In the genomic region with DNA sequence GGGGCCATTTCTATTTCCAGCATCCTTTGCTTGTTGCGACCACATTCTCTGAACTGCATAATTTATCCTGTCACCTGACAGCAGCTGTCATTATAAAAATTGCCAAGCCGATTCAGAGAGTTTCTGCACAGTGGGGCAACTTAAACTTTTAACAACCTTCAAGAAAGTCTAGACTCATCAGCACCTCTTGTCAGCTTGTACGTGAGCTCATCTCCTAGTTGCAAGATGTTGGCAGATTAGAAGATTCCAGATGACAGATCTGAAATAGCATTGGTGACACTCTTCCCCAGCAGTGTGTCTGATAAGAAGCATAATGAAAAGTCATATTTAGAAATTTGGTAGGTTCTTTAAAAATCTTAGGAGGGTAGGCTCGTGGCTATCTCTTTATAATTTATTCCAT, we compare ENCODE assay signal across 16 mouse cellular contexts.
"Had no signal": no experiment of that assay in that cellular context is flagged by ENCODE, and none has a peak within 500 bp of the region (broad histone marks: within the 10 kb centered on the region; RNA-seq: fewer than 3 reads in every experiment).

No protein-coding gene starts in this region.

- H3K4me3 ChIP-seq: liver, embryonic 15.5 days; lung, embryonic 15.5 days; megakaryocyte, embryonic 14.5 days; midbrain, embryonic 13.5 days; neural tube, embryonic 12.5 days had no signal

- DNase-seq: liver, postnatal 0 days; lung, adult 2 months; lung, postnatal 14 days; lung, postnatal 36 days; right cerebral cortex, postnatal 14 days; thymus, adult 2 months; thymus, postnatal 25 days; thymus, postnatal 4 days had no signal

- ATAC-seq: liver, postnatal 0 days; lung, postnatal 0 days; midbrain, embryonic 13.5 days had no signal

- H3K9me3 ChIP-seq: liver, embryonic 15.5 days; lung, embryonic 15.5 days; megakaryocyte, embryonic 14.5 days; midbrain, embryonic 13.5 days; neural tube, embryonic 12.5 days had no signal

- H3K9ac ChIP-seq: liver, embryonic 15.5 days; liver, postnatal 0 days; lung, embryonic 15.5 days; midbrain, embryonic 13.5 days; neural tube, embryonic 12.5 days had no signal

- H3K36me3 ChIP-seq: liver, embryonic 15.5 days; lung, embryonic 15.5 days; midbrain, embryonic 13.5 days; neural tube, embryonic 12.5 days had no signal

- H3K4me2 ChIP-seq: liver, embryonic 15.5 days; lung, embryonic 15.5 days; midbrain, embryonic 11.5 days; midbrain, embryonic 13.5 days; neural tube, embryonic 12.5 days had no signal

- H3K4me1 ChIP-seq: liver, embryonic 15.5 days; lung, embryonic 15.5 days; megakaryocyte, embryonic 14.5 days; midbrain, embryonic 13.5 days; neural tube, embryonic 12.5 days had no signal

- H3K27ac ChIP-seq: liver, embryonic 15.5 days; lung, embryonic 15.5 days; macrophage; midbrain, embryonic 13.5 days; neural tube, embryonic 12.5 days had no signal

- H3K27me3 ChIP-seq: liver, embryonic 15.5 days; lung, embryonic 15.5 days; megakaryocyte, embryonic 14.5 days; midbrain, embryonic 13.5 days; neural tube, embryonic 12.5 days had no signal
